Mouse (Mus musculus) cerebellum, adult 9-10 months (tissue): Measurements from ENCODE around the gene BC030867.

Experiments
- DNase-seq: peaks from one replicate; pipeline ENCODE4 v3.0.0; 2022

BC030867 gene

DNA sequence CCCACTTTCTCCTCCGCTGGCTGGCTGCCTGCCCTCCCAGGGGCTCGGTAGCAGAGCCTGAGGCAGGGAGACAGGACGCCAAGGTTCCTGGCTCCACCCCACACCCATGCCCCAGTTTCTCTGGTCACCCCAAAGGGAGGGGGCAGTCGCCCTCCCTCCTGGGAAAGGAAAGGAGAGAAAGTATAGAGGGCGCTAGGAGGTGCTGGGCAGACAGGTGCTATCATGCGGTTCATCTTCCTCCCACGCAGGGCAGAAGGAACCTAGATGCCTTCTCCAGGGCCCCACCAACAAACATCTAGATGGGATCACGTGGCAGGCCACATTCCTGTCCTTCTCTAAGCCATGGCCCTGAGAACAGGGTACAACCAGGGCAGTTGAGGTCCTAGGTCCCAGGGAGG is 26.7 kb upstream of the BC030867 start:
- DNase-seq: peak; percentile 70

DNA sequence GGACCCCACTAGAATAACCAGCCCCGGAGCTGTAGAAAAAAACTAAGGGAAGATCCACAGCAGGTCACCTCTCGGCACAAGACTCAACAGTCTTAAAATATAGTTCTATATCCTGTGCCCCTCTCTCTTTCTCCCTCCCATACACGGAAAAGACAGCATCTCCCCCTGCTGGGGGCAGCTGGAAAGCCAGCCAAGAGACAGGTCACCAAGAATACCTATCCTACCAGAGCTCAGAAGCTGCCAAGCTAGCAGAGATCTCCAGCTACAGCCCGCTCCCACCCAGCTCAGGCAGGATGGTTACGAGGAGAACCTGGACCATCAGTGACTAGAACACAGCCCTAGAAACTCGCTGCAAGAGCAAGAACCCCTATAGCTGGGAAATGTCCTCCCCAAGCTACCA is 25.5 kb upstream of the BC030867 start:
- DNase-seq: peak; percentile 61

DNA sequence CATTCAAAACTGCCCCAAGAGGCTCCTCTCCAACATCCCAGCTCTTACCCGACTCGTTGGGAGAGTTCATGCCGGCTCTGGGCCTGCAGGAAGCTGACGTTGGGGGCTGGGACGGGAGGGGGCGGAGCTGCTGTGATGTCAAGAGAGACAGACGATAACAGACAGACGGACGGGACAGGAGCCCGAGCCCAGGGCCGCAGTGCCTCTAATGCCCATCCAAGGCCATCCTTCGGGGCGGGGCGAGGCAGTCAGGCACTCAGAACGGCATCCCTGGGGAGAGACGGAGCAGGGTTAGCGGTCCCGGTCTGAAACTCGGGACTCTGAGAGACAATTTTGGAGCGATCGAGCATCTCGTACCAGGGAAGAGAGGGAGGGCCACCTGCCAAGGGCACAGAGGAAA is 24.0 kb upstream of the BC030867 start:
- peak; percentile 59 for DNase-seq

DNA sequence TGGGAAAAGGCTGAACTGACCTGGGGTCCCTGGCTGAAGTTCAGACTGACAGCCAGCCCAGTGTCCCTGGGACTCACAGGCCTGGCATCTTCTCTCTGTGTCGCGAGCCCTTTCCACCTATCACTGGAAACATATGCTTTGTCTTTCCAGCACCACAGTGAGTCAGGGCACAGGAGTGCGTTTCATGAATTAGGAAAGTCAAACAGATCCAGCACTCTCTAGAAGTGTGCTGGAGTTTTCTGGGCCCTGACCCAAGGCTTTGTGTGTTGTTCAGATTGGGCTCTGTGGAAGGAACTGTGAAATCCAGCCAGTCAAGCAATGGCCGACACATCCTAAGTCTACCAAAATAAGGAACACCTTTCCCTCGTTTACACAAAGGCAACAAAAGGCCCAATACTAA is 23.5 kb upstream of the BC030867 start:
- no peak for DNase-seq

DNA sequence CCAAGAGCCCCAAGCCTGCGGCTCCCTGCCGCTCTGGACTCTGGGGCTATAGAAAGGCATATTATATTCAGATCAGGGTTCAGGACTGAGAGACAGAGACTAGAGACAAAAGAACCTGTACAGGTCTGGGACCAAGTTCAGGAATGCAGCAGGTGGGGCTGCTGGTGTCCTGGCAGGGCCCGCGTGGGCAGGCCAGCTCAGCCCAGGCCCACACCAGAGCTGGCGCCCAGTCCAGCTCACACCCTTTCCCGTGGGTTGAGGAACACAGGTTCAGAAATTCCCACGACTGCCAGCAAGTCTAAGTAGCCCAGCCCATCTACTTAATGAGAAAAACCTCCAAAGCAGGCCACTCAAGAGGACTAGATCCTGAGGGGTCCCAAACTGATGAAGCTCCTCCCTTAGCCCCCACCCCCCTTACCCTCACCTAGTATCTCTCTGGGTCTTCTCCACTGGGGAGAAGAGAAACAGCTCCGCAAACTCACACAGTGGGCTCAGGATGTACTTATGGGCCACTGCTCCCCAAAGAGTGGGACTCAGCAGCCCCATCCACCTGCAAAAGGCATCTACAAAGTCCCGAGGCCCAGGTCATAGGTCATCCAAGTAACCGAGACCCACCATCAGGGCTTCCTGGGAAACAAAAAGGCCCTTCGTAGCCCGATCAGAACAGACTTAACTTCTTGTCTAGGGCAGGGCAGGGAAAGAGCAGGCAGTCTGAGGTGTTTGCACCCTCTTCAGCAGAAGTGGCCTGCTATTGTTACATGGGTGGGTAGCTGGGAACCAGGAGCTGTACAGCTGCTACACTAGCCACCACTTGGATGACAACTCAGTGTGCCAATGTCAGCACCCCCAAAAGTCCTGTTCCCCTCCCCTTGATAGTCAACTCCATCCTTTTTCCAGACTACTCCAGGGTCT is 22.4 kb upstream of the BC030867 start:
- DNase-seq: peak; percentile 46

DNA sequence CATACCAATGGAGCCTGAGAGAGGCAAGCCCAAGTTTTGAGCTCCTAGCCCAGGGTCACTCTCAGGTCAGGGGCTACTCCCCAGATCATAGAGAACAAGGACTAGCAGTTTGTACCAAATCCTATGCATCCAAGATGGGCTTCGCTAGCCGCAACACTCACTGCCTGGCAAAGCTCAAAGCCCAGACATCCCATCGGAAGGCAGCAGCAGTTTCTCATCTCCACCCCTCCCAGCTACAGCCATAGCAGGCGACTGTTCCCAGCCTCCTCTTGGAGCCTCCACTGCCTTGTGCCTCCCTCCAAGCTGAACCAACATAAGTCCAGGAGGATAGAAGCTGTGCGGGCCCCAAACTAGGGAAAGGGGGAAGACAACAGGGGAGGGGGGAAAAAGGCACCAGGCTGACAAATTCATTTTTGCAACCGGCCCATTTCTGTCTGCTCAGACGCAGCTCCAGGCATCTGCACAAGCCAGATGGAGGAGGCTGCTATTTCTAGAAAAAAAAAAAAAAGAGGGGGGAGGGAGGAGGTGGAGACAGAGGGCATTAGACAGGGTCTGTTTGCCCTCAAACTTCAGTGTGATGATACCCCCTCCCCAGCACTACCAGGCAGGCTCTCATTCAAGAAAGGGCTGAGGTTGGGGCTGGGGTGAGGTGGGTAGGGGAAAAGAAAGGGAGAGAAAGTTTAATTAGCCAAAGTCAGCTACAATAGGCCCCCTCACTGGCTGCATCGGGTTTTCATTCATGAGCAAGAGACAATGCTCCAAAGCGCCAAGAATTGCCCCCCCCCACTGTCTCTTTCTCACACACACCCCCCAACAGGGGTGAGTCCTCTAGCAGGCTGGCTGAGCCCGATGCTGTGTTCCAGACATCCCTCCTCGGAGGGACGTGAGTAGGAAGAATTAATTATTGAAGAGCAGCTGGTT is 21.2 kb upstream of the BC030867 start:
- peak; percentile 43 for DNase-seq

DNA sequence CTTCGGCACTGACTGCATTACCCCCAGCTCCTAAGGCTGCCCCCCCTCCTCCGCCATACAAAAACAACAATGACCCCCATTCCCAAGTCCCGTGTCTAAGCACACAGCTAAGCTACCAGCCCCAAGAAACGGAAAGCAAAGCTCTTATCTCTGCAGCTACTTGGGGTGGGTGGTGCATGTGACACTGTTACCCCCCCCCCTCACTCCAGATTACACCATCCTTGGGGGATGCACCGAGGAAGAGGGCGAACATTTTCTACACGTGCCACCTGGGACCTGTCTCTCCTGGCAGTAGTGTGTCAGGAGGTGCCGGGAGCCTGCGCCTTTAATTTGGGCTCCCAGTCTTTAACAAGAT is 20.5 kb upstream of the BC030867 start:
- DNase-seq: no peak

DNA sequence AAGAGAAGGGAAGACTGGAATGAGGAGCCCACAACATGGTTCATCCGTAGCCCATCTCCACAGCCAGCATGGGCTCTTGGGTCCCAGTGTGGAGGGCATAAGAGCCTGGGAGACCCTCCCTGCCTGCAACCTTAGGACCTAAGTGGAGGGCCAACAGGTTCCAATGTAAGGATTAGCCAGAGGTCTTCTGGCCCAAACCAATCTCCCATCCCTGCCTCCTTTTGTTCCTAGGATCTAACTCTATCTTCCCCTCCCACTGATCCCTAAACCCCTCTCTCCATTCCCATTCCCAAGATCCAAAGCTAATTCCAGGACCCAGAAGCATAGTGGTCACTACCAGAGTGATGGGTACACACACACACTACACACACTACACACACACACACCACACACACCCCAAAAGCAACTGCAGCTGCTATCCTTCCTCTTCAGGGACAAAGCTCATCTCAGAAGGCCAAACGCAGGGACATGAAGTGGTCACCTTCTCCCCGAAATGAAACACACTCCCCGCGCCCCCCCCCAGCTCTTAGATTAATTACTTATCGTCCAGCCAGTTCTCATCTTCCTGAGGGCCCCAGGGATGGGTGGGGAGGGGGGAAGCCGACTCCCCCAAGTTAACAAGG is 19.9 kb upstream of the BC030867 start:
- DNase-seq: peak; percentile 38

DNA sequence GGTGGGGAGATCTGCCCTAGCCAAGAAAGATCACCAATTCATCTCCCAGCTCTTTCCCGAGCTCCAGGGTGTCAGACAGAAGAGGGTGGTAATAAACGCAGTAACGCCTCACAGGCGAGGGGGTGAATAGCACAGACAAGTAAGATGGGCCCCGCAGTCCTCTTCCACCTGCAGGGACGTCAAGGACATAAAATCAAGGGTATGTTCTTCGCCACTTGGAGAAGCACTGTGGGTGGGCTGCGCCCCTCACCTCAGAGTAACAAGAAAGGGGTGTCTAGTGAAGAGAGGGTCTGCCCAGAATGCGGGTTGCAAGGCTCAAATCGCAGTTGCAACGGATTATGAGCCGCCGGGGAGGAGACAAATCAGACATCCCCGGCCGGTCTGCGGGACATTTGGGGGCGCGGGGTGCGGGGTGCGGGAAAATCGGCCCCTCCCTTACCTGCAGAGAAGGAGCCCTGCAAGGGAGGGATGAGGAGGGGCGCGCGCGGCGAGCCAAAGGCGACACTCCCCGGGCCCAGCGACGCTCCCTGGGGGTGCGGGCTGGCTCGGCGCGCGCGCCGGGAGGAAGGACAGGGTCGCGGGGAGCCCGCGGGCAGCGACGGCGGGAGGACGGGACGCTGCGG is 19.2 kb upstream of the BC030867 start:
- peak; percentile 66 for DNase-seq

DNA sequence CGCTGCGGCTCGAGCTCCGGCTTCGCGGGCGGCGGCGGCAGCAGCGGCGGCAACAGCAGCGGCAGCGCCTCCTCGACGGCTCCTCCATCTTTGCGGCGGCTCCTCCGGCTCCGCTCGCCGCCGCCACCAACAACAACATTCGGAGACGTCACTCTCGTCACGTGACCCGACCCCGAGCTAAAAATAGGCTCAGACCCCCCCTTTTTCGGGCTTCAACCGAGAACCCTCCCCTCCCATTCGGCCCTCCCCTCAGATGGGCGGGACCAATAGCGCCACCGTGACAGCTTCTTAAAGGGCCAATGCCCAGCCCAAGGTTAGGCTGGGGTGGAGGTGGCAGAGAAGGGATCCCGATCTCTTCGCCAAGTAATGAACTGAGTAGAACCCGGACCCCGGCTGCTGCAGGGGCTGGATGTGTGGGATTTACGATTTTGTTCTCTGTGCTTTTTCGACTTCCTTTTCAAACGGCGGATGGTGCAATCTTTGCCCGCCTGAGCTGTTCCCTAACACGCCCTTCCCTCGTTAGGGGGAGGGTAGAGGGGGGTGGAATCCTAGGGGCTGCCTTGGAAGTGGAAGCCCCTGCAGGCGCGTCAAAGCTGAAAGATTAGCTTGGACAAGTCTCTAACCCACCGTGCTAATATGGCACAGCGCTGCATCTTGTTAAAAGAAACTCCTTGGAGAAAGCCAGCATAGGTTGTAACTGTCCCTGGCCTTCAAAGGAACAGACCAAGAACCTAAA is 18.5 kb upstream of the BC030867 start, which contains the start of gene Hdac5:
TSS of gene Hdac5 (minus strand) at position 161 of the 736 bp plus-strand sequence.
- peak; percentile 99 for DNase-seq

DNA sequence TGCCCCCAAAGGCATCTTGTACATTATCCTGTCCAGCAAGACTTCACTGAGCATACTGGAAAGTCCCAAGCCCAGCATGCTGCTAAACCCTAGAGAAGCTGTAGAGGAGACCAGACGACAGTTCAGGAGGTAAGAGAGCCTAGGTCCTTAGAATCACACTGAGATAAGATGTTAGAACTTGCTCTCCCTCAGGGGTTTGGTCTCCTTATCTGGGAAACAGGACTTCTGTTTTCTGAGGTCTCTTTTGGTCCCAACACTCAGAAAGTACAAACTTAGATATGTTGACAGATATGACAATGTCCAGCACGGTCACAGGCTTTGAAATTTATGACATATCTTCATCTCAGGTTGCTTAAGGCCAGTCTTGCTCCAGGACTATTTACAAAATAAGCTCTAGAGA is 12.7 kb upstream of the BC030867 start:
- no peak for DNase-seq

DNA sequence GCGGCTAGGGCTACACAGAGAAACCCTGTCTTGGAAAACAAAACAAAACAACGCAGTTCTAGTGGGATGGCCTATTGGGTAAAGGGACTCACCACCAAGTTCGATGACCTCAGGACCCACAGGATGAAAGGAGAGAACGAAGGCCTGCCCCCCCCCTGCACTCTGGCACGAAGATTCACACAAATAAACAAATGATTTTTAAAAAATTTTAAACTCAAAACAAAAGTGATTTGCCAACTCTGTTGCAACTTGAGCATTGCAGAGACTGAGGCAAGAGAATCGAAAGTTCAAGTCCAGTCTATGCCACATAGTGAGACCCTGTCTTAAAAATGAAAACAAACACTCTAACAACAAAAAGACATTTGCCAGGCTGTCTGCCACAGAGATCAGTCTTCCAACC is 8.0 kb upstream of the BC030867 start:
- DNase-seq: no peak

DNA sequence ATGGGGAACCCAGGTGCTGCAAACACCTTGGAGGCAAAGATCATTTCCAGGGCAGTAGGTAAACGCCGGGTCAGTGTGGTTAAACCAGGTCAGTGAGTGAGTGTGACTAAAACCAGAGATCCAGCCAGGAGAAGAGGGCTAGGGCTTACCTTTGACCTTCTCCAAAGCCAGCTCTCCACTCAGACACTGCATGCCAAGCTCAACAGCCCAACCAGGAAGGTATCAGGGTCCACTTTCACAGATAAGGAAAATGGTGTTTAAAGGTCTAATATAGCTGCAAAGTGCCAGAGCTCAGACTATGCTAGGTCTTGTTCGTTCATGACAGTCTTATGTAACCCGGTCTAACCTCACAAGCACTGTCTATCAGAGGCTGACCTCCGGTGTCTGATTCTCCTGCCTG is 7.4 kb upstream of the BC030867 start:
- DNase-seq: no peak

DNA sequence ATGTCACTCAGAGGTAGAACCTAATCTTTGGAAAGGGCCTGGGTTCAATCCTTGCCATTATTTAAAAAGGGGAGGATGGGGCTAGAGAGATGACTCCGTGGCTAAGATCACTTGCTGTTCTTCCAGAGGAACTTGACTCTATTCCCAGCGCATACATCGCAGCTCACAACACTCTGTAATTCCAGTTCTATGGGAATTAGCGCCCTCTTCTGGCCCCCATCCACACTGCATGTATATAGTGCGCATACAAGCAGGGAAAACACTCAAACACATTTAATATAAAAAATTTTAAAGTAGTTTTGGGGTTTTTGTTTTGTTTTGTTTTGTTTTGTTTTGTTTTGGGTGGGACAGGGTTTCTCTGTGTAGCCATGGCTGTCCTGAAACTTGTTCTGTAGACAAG is 6.8 kb upstream of the BC030867 start:
- DNase-seq: no peak

DNA sequence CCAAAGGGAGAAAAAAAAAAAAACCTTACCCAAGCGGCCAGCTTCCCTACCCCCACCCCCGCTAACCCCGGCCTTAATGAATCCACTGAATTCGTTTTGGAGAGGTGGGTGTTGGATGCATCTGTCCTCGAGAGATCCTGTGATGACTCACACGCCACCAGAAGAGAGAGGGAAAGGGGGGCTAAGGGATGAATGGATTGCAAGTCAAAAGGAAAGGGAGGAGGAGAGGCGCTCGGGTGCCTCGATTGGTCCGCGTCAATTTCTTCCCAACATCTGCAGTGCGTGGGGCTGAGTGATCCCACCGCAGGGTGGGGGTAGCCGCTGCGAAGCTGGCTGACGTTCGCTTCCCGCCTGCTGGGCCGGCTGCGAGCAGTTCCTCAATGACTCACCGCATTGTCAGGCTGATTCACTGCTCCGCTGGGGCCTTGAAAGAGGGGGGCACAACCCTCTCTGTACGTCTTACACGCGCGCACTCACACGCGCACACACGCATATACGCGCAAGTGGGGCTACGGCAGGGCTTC is 3.7 kb upstream of the BC030867 start:
- peak; percentile 68 for DNase-seq

DNA sequence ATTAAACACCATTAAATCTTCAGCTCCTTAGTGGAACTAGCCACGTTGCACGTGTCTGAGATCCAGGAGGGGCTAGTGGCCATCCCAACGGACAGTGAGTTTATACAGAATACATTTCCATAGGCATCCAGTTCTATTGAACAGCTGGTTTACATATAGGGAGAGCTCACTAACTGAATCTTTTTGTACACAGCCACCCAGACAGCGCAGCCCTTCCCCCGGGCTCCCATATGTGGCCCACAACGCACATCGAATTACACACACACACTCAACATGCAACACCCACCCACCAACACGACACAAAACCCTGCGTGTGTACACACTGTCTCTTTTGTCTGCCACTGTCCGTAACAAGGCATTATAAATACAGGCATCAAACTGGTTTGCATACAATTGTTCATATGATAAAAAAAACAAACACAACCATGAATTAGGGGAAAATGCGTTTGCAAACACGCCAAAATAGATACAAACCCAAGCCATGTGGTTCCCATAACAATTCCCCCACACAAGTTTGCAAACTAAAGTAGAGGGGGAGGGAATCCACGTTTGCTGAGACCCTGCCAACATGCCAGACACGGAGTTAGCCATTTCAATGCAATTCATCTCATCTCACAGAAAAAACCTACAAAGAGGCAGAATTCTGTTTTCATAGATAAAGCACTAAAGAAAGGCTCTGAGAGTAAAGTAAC is 3.0 kb upstream of the BC030867 start:
- no peak for DNase-seq

DNA sequence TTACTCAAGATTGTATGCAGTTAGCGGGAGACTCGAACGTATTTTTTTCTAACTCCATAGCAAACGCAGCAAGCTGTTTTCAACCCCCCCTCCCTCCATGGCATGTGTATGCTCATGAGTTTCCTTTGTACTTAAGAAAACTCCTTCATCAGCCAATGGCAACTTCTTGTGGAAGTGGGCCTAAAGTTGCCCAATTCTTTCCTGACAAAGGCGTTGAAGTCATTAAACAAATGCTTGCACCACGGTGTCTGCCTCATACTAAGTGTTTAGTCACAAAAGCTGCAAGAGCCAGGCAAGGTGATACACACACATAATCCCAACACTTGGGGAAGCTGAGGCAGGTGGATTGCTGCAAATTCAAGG is 2.4 kb upstream of the BC030867 start:
- no peak for DNase-seq

DNA sequence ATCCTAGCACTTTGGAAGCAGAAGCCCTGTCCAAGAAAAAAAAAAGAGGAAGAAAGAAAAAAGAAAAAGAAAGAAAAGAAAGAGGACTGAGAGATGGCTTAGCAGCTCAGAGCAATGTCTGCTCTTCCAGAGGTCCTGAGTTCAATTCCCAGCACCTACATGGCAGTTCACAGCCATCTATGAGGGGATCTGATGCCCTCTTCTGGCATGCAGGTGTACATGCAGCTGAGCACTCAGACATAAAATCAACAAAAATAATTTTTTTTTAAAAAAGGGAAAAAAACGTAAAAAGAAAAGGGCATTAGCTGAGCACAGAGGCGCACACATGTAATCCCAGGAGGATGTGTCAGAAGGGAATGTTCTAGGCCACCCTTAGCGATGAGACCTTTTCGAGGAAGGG is 1.8 kb upstream of the BC030867 start:
- DNase-seq: no peak

DNA sequence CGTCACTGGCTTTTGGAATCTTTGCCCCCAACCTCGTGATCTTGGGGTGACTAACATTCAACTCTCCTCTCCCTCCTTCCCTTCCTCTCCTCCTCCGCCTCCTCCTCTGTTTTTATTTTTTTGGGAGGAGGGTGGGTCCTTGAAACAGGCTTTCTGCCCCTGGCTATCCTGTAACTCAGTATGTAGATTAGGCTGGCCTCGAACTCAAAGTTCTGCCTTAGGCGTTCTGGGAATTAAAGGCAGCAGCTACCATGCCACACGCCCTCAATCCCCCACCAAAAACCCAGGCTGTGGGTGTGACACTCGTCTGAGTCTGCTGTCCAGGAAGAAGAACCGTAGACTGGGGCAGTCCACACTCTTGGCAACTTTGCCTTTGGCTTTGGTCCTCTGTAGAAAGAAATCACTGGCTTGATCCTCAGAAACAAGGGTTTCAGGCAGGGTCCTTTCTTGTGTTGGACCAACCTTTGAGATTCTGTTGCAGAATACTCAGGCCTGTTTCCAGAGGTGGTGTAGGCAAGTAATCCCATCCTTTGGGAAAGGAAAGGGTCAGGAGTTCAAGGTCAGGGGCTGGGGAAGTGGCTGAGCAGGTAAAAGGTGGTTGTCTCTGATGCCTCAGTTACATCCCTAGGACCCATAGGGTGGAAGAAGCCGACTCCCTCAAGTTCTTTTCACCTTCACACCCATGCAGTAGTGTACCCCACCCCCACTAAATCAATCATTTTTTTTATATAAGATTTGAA is 839 bp downstream of the BC030867 start:
- no peak for DNase-seq

DNA sequence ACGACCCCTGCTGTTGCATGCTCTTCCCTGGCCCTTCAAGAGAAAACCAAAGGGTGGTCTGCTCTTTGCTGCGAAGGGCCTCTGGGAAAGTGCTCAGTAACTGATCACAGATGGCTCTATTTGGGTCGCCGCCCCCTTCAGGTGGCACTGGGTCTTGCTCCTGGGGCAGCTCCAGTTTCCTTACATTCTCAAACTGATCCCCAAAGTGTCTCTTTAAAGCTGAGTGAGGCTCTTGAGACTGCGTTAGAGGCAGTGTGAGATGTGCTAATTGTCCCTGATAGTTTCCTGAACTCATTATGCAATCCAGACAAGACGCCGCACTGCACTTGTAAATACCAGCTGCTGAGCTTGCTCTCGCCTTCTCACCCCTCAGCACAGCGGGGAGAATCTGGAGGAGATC is 8.8 kb downstream of the BC030867 start:
- DNase-seq: no peak

DNA sequence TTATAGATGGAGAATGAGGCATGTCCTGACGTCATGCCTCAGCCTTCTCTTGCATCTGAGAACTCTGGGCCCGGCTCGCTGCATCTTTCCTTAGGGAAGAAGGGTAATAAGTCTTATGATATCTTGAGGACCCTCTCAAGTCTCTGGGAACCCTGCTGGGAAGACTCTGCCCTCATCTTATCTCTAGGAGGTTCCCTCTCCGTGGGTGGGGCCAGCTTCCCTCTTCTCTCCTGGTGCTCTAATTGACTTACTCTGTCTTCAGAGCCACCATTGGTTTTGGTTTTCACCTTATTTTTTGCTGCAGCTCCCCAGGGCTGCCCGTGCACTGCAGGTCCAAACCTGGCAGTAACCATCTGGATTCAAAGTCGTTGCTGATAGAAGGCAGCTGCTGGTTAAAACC is 9.4 kb downstream of the BC030867 start:
- DNase-seq: no peak
